Mouse (Mus musculus): ENCODE measurements around the gene Msantd2. TPM values are rescaled to one million over a fixed set of nuclear protein-coding genes. Genes with fewer than 3 reads are reported as not detected.

Msantd2 gene
- polyA plus RNA-seq, 1 experiment from 2014 or later = 7.9 TPM

- H3K79me2 ChIP-seq (ENCODE audit: inconsistent target) = no peaks in the 10 kb centered on the region
- WGBS (ENCODE audit: missing documents) = 54% methylated on average over 7 of the region's 7 CpGs
- no peak overlapping the region for H3K27ac ChIP-seq
- H3K36me3 ChIP-seq (ENCODE audit: inconsistent target) = no peaks in the 10 kb centered on the region
- no peak overlapping the region for H3K4me3 ChIP-seq (ENCODE audit: inconsistent target)
Measured at GRCm38 (mm10) chr9:37474923-37475322, 14.2 kb upstream of the Msantd2 start.

DNA sequence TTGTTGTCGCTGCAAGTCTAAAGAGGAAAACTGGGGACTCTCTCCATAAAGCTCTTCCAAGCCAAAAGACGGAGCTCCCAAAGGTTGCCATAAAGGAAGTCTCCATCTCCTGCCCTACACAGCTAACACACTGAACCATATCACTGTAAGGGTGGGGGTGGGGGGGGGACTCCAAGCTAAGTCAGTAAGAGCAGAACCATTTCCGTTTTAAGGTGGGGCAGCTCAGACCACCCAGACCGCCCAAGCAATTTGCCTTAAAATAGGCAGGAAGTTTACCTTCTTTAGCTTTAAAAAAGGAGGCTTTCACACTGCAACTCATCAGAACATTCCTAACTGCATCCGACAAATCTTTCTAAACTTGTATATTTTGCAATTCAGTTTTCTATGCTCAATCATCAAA, 4.0 kb upstream of the Msantd2 start:
- Histone ChIP-seq H3K27ac (no peak overlapping the region), H3K4me3 (ENCODE audit: inconsistent target) (no peak overlapping the region), H3K79me2 (ENCODE audit: inconsistent target) (peaks cover 4% of the 10 kb centered on the region), H3K36me3 (ENCODE audit: inconsistent target) (no peaks in the 10 kb centered on the region)
- WGBS (ENCODE audit: missing documents) = 92% methylated on average over 5 of the region's 5 CpGs

DNA sequence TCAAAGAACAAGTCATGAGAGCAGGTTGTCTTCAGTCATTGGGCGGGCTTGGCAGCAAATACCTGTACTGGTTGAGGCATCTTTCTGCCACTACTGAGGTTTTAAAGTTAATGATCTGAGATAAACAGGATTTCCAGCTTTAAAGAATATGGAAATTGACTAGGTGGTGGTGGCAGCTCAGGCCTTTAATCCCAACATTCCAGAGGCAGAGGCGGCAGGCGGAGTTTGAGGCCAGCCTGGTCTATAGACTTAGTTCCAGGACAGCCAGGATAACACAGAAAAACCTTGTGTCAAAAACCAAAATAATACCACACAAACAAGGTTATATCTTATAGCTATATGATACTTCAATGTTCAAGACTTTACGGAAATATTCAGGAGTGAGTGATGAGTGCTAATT, 1.1 kb upstream of the Msantd2 start:
- H3K27ac ChIP-seq = peak overlapping the region; percentile 90
- peak overlapping the region; percentile 60 for H3K4me3 ChIP-seq (ENCODE audit: inconsistent target)
- WGBS (ENCODE audit: missing documents) = 69% methylated on average over 4 of the region's 4 CpGs
- no peaks in the 10 kb centered on the region for H3K36me3 ChIP-seq (ENCODE audit: inconsistent target)
- peaks cover 33% of the 10 kb centered on the region for H3K79me2 ChIP-seq (ENCODE audit: inconsistent target)

DNA sequence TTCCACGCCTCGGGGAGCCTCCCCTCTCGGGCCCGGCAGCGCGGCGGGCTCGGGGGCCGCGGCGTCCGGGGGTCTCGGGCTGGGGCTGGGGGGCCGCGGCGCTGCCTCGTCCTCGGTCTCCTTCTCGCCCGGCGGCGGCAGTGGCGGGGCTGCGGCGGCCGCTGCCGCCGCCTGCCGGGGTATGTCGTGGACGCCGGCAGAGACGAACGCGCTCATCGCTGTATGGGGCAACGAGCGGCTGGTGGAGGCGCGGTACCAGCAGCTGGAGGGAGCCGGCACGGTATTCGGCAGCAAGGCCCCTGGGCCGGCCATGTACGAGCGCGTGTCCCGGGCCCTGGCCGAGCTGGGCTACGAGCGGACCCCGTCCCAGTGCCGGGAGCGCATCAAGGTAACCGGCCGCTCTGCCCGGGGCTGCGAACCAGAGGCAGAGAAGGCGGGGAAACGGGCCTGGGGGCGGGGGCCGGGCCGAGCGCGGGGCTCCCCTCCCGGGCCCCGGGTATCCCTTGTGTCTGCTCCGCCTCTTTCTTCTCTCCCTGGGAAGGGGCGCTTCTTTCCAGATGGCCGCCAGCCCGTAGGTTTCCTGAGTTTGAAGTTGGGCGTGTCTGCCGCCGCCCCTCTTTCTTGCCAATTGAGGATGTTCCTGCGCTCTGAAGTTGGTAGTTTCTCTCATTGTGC, 464 bp downstream of the Msantd2 start:
- H3K27ac ChIP-seq = no peak overlapping the region
- H3K36me3 ChIP-seq (ENCODE audit: inconsistent target) = no peaks in the 10 kb centered on the region
- H3K4me3 ChIP-seq (ENCODE audit: inconsistent target) = peak overlapping the region; percentile 60
- 0% methylated on average over 69 of the region's 75 CpGs for WGBS (ENCODE audit: missing documents)
- peaks cover 48% of the 10 kb centered on the region for H3K79me2 ChIP-seq (ENCODE audit: inconsistent target)

DNA sequence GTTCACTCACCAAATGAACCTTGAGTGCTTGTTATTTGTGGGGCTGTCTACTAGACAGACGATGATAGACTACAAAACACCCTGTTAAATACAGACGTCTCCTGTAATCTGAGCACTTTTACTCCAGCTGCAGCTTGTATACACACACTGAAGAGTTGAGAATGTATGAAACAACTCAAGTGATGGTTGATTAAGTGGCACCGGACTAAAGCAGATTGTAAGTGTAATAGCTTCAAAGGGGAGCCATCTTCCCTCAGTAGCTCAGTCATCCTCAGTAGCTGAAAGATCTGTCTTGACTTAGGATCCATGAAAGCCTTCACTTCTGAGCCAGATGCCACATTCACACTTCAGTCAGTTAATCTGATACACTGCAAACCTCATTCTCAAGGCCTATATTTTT, 6.6 kb downstream of the Msantd2 start:
- Histone ChIP-seq H3K79me2 (ENCODE audit: inconsistent target) (peaks cover 100% of the 10 kb centered on the region), H3K36me3 (ENCODE audit: inconsistent target) (no peaks in the 10 kb centered on the region), H3K4me3 (ENCODE audit: inconsistent target) (no peak overlapping the region), H3K27ac (no peak overlapping the region)
- 100% methylated on average over 3 of the region's 3 CpGs for WGBS (ENCODE audit: missing documents)

- H3K27ac ChIP-seq = no peak overlapping the region
- no peak overlapping the region for H3K4me3 ChIP-seq (ENCODE audit: inconsistent target)
- peaks cover 100% of the 10 kb centered on the region for H3K79me2 ChIP-seq (ENCODE audit: inconsistent target)
- no peaks in the 10 kb centered on the region for H3K36me3 ChIP-seq (ENCODE audit: inconsistent target)
Measured at GRCm38 (mm10) chr9:37496325-37496724, 7.2 kb downstream of the Msantd2 start.

DNA sequence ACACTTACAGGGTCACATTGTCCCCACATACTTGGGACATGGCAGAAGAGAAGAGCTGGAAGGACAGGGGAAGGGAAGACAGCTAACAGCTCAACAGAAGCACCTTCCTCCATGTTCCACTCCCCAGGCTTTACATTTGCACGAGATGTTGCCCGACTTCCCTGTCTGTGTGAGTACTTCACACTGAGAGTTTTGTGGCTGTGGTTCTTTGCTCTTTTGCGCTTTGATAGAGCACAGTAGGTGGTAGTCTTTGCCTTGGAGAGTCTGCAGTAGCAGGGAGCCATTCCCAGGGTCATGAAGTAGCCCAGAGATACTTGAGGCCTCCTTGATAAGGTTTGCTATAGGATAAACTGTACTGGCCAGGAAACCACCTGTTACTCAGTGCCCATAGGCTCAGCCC, 11.1 kb downstream of the Msantd2 start:
- no peak overlapping the region for H3K4me3 ChIP-seq (ENCODE audit: inconsistent target)
- 92% methylated on average over 3 of the region's 3 CpGs for WGBS (ENCODE audit: missing documents)
- peaks cover 100% of the 10 kb centered on the region for H3K79me2 ChIP-seq (ENCODE audit: inconsistent target)
- H3K36me3 ChIP-seq (ENCODE audit: inconsistent target) = no peaks in the 10 kb centered on the region
- no peak overlapping the region for H3K27ac ChIP-seq

- no peaks in the 10 kb centered on the region for H3K36me3 ChIP-seq (ENCODE audit: inconsistent target)
- peaks cover 100% of the 10 kb centered on the region for H3K79me2 ChIP-seq (ENCODE audit: inconsistent target)
- WGBS (ENCODE audit: missing documents) = 93% methylated on average over 1 of the region's 1 CpGs
- H3K4me3 ChIP-seq (ENCODE audit: inconsistent target) = no peak overlapping the region
- H3K27ac ChIP-seq = no peak overlapping the region
Measured at GRCm38 (mm10) chr9:37501170-37501569, 12.1 kb downstream of the Msantd2 start.

DNA sequence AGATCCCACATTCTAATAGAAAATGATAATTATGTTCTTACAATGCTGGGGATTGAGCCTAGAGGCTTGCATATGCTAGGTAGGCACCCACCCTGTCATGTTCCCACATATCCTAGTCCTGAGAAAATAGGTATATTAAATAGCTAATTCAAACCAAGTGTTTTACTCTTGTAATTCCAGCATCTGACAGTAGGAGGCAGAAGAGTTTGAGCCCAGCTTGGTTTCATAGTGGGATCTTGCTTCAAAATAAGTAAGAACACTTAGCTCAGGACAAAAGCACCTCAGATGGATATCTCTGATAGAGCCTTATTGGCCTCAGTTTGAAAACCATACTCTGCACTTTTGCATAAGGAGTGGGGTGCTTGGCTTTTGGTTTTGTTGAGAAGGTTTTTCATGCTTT, 15.2 kb downstream of the Msantd2 start:
- Histone ChIP-seq H3K36me3 (ENCODE audit: inconsistent target) (no peaks in the 10 kb centered on the region), H3K79me2 (ENCODE audit: inconsistent target) (peaks cover 98% of the 10 kb centered on the region), H3K4me3 (ENCODE audit: inconsistent target) (no peak overlapping the region), H3K27ac (no peak overlapping the region)

DNA sequence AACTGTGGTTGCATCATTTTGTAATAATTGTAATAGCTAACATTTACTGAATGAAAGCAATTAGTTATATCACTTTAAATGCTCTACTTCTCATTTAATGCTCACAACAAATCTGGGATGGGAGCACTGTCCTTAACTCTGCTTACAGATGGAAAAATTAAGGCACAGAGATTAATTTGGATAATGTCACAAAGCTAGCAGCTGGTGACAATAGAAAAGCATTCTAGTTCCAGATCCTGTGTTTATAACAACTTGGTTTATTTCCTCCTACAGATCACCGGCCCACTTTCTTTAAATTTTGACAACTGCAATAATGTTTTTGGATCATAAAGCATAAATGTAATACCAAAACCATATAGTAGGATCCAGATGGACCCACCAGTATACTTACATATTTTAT, 16.9 kb downstream of the Msantd2 start:
- Histone ChIP-seq H3K36me3 (ENCODE audit: inconsistent target) (no peaks in the 10 kb centered on the region), H3K79me2 (ENCODE audit: inconsistent target) (peaks cover 84% of the 10 kb centered on the region), H3K4me3 (ENCODE audit: inconsistent target) (no peak overlapping the region), H3K27ac (no peak overlapping the region)
- 93% methylated on average over 1 of the region's 1 CpGs for WGBS (ENCODE audit: missing documents)

- Histone ChIP-seq H3K79me2 (ENCODE audit: inconsistent target) (peaks cover 52% of the 10 kb centered on the region; the same call in 1 of the 2 replicates), H3K4me3 (ENCODE audit: inconsistent target) (no peak overlapping the region), H3K27ac (no peak overlapping the region), H3K36me3 (ENCODE audit: inconsistent target) (no peaks in the 10 kb centered on the region)
- WGBS (ENCODE audit: missing documents) = 83% methylated on average over 2 of the region's 2 CpGs
Measured at GRCm38 (mm10) chr9:37512097-37512496, 23.0 kb downstream of the Msantd2 start.

- Histone ChIP-seq H3K36me3 (ENCODE audit: inconsistent target) (0 out of 2 replicates have a peak, but pooled peaks cover 6% of the 10 kb centered on the region), H3K27ac (no peak overlapping the region), H3K79me2 (ENCODE audit: inconsistent target) (peaks cover 30% of the 10 kb centered on the region; the same call in 1 of the 2 replicates), H3K4me3 (ENCODE audit: inconsistent target) (no peak overlapping the region)
- WGBS (ENCODE audit: missing documents) = 100% methylated on average over 3 of the region's 3 CpGs
Measured at GRCm38 (mm10) chr9:37514456-37514855, 25.3 kb downstream of the Msantd2 start.

DNA sequence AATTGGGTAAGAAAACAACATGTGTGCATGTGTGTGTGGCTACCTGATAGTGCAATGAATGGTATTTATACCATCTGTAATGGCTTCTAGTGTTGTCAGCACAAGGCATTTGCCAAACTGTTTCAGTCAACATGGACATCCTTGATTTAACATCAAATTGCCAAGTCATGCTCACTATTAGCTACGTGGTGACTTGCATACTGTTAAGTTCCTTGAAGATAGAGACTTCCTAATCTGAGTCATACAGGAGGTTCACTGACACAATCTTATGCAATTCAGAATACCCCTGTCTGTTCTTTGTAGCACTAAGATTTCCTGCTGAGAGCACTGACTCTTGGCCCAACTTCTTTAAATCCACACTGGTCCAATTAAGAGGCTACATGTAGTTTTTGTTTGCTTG, 28.3 kb downstream of the Msantd2 start:
- H3K27ac ChIP-seq = no peak overlapping the region
- H3K79me2 ChIP-seq (ENCODE audit: inconsistent target) = peaks cover 13% of the 10 kb centered on the region; the same call in 1 of the 2 replicates
- no peak overlapping the region for H3K4me3 ChIP-seq (ENCODE audit: inconsistent target)
- 0% methylated on average over 1 of the region's 1 CpGs for WGBS (ENCODE audit: missing documents)
- peaks cover 13% of the 10 kb centered on the region for H3K36me3 ChIP-seq (ENCODE audit: inconsistent target)

GRCm38 (mm10) chr9:37518991-37519390, 29.9 kb downstream of the Msantd2 start:
- no peak overlapping the region for H3K27ac ChIP-seq
- H3K4me3 ChIP-seq (ENCODE audit: inconsistent target) = no peak overlapping the region
- 94% methylated on average over 8 of the region's 8 CpGs for WGBS (ENCODE audit: missing documents)
- H3K36me3 ChIP-seq (ENCODE audit: inconsistent target) = peaks cover 21% of the 10 kb centered on the region
- peaks cover 4% of the 10 kb centered on the region; the same call in 1 of the 2 replicates for H3K79me2 ChIP-seq (ENCODE audit: inconsistent target)

GRCm38 (mm10) chr9:37519995-37520394, 30.9 kb downstream of the Msantd2 start:
- WGBS (ENCODE audit: missing documents) = 97% methylated on average over 2 of the region's 2 CpGs
- peaks cover 21% of the 10 kb centered on the region for H3K36me3 ChIP-seq (ENCODE audit: inconsistent target)
- no peak overlapping the region for H3K4me3 ChIP-seq (ENCODE audit: inconsistent target)
- no peak overlapping the region for H3K27ac ChIP-seq
- H3K79me2 ChIP-seq (ENCODE audit: inconsistent target) = peaks cover 4% of the 10 kb centered on the region; the same call in 1 of the 2 replicates

DNA sequence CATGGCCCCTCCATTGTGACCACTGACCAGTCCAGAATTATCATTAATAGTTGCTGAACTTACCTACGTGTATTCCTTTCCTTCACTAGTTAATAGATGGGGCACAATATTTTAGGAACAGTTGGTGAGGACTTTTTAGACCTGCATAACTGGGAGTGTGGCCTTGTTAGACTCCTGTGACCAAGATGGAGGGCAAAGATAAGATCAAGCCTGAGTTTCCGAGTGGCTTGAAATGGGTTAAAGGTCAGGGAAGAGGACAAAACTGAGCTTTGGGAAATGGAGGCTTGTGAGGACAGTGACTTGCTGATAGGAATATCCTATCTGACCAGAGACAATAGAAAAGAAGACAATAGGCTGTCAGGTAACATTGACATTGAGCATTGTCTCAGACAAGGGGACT, 36.3 kb downstream of the Msantd2 start:
- H3K27ac ChIP-seq = no peak overlapping the region
- H3K79me2 ChIP-seq (ENCODE audit: inconsistent target) = no peaks in the 10 kb centered on the region
- peaks cover 9% of the 10 kb centered on the region for H3K36me3 ChIP-seq (ENCODE audit: inconsistent target)
- H3K4me3 ChIP-seq (ENCODE audit: inconsistent target) = no peak overlapping the region
- 93% methylated on average over 2 of the region's 2 CpGs for WGBS (ENCODE audit: missing documents)
